Mouse (Mus musculus) CH12.LX (cell line): ENCODE measurements at regions not wholly inside any gene's neighbourhood (a gene's known extent, or its start where the extent isn't known, plus 50 kb on each side); places are given as distances from the start of the nearest gene placed in this dataset.

Source experiments
- DNase-seq: peaks from one replicate; pipeline ENCODE4 v3.0.0-alpha.2; 2013; ENCODE audit errors: extremely low read depth
- H3K27ac ChIP-seq: 2 replicates; pipeline ENCODE4 v1.5.1; 2012; ENCODE audit warnings: low read depth, mild to moderate bottlenecking, control low read depth, moderate library complexity; ENCODE audit not compliant: insufficient read depth
- H3K27me3 ChIP-seq: replicated peaks from 2 replicates; pipeline ENCODE3; 2012; ENCODE audit warnings: inconsistent platforms
- H3K36me3 ChIP-seq, 2 experiments: replicated peaks in 1 of 2; 2 replicates each; pipeline versions ENCODE3 to v1.6.1; 2012; ENCODE audit warnings: inconsistent platforms in 1 of 2, low read length in 1 of 2, mild to moderate bottlenecking in 1 of 2, mixed read lengths in 1 of 2, moderate library complexity in 1 of 2; ENCODE audit not compliant: control insufficient read depth in 1 of 2, insufficient read depth in 1 of 2
- H3K4me1 ChIP-seq, 2 experiments: 2 replicates each; pipeline ENCODE4 v1.6.1; 2012; ENCODE audit warnings: inconsistent platforms in 1 of 2, moderate library complexity in 1 of 2; ENCODE audit not compliant: insufficient read depth in 2 of 2, control insufficient read depth in 1 of 2
- H3K4me2 ChIP-seq: 2 replicates; pipeline ENCODE4 v1.6.1; 2012; ENCODE audit warnings: low read depth, mild to moderate bottlenecking, control low read depth; ENCODE audit not compliant: poor library complexity, insufficient read depth, severe bottlenecking
- H3K4me3 ChIP-seq, 3 experiments: fragments of 150-350 bp in 1 of 3; sonication (generic) in 1 of 3; replicated peaks in 1 of 3; 2 replicates each; pipeline versions ENCODE3 to v1.5.1; 2011 to 2012; ENCODE audit warnings: low read depth in 2 of 3, low read length in 2 of 3, mild to moderate bottlenecking in 2 of 3, moderate library complexity in 2 of 3, control low read depth in 1 of 3, improper control_type of control experiment in 1 of 3, inconsistent platforms in 1 of 3, mixed read lengths in 1 of 3; ENCODE audit not compliant: poor library complexity in 1 of 3
- H3K79me2 ChIP-seq: replicated peaks from 2 replicates; pipeline ENCODE4 v1.6.1; 2012; ENCODE audit warnings: mild to moderate bottlenecking, moderate library complexity; ENCODE audit not compliant: control insufficient read depth, poor library complexity, insufficient read depth, severe bottlenecking; ENCODE audit errors: extremely low read depth
- H3K9ac ChIP-seq: 2 replicates; pipeline ENCODE4 v1.6.1; 2012; ENCODE audit warnings: low read depth, mild to moderate bottlenecking, control low read depth, moderate library complexity; ENCODE audit not compliant: insufficient read depth
- H3K9me3 ChIP-seq: replicated peaks from 2 replicates; pipeline ENCODE3; 2012; ENCODE audit warnings: low read length, inconsistent platforms, mixed read lengths
- CTCF ChIP-seq, 2 experiments: IDR thresholded peaks in 1 of 2; conservative IDR thresholded peaks in 1 of 2; 2 replicates each; pipeline ENCODE4 v1.5.1; 2011 to 2012; ENCODE audit warnings: low read depth in 2 of 2, low read length in 2 of 2, improper control_type of control experiment in 1 of 2, inconsistent platforms in 1 of 2, mild to moderate bottlenecking in 1 of 2, moderate library complexity in 1 of 2
- EP300 ChIP-seq: IDR thresholded peaks from 2 replicates; pipeline ENCODE4 v1.6.1; 2011; ENCODE audit warnings: low read length, improper control_type of control experiment
- HCFC1 ChIP-seq: IDR thresholded peaks from 2 replicates; pipeline ENCODE4 v1.6.1; 2012; ENCODE audit warnings: low read depth, mild to moderate bottlenecking, inconsistent platforms, low read length, improper control_type of control experiment
- JUND ChIP-seq: conservative IDR thresholded peaks from 2 replicates; pipeline ENCODE4 v1.6.1; 2011; ENCODE audit warnings: low read depth, low read length, improper control_type of control experiment
- KAT2A ChIP-seq: IDR thresholded peaks from 2 replicates; pipeline ENCODE4 v1.6.1; 2012; ENCODE audit warnings: low read length, improper control_type of control experiment, inconsistent platforms; ENCODE audit not compliant: insufficient replicate concordance
- MAFK ChIP-seq: IDR thresholded peaks from 2 replicates; pipeline ENCODE4 v1.6.1; 2011; ENCODE audit warnings: low read length, improper control_type of control experiment; ENCODE audit not compliant: insufficient replicate concordance
- MAX ChIP-seq: IDR thresholded peaks from 2 replicates; pipeline ENCODE4 v1.6.1; 2011; ENCODE audit warnings: low read length, improper control_type of control experiment
- MXI1 ChIP-seq: IDR thresholded peaks from 2 replicates; pipeline ENCODE4 v1.6.1; 2011; ENCODE audit warnings: mild to moderate bottlenecking, low read depth, low read length, improper control_type of control experiment
- MYC ChIP-seq: IDR thresholded peaks from 2 replicates; pipeline ENCODE4 v1.6.1; 2011; ENCODE audit warnings: low read depth, mild to moderate bottlenecking, improper control_type of control experiment, low read length
- PAX5 ChIP-seq: IDR thresholded peaks from 2 replicates; pipeline ENCODE4 v1.6.1; 2012; ENCODE audit warnings: low read length, inconsistent platforms, mixed read lengths
- POLR2A ChIP-seq: IDR thresholded peaks from 2 replicates; pipeline ENCODE4 v1.6.1; 2011; ENCODE audit warnings: low read depth, mild to moderate bottlenecking, improper control_type of control experiment, low read length
- RAD21 ChIP-seq: IDR thresholded peaks from 2 replicates; pipeline ENCODE4 v1.6.1; 2011; ENCODE audit warnings: low read depth, mild to moderate bottlenecking, low read length, improper control_type of control experiment, moderate library complexity
- RCOR1 ChIP-seq: conservative IDR thresholded peaks from 2 replicates; pipeline ENCODE4 v1.6.1; 2012; ENCODE audit warnings: low read depth, mild to moderate bottlenecking, inconsistent platforms, low read length, improper control_type of control experiment
- TBP ChIP-seq: conservative IDR thresholded peaks from 2 replicates; pipeline ENCODE4 v1.6.1; 2011; ENCODE audit warnings: low read depth, low read length, improper control_type of control experiment
- TCF12 ChIP-seq: IDR thresholded peaks from 2 replicates; pipeline ENCODE4 v1.6.1; 2014; ENCODE audit warnings: low read depth, mild to moderate bottlenecking, inconsistent platforms, low read length, improper control_type of control experiment
- USF1 ChIP-seq: IDR thresholded peaks from 2 replicates; pipeline ENCODE4 v1.6.1; 2014; ENCODE audit warnings: low read depth, mild to moderate bottlenecking, inconsistent platforms, low read length, improper control_type of control experiment
- ZNF384 ChIP-seq: IDR thresholded peaks from 2 replicates; pipeline ENCODE4 v1.6.1; 2012; ENCODE audit warnings: low read depth, low read length, improper control_type of control experiment, inconsistent platforms
- dilution Hi-C: fragments of 300-500 bp; cut with MboI; formaldehyde crosslinking; loops from 2 replicates; pipeline ENCODE4 v1.14.3; 2020; ENCODE audit warnings: low sequenced_read_pairs; ENCODE audit not compliant: extremely low pct_unique_long_range_greater_than_20kb, extremely low pct_ligation_motif_present
- in situ Hi-C: fragments of 300-500 bp; cut with MboI; formaldehyde crosslinking; loops from 3 replicates; pipeline ENCODE4 v1.14.3; 2019; ENCODE audit warnings: low sequenced_read_pairs, low pct_ligation_motif_present, low pct_unique_long_range_greater_than_20kb, mixed read lengths

DNA sequence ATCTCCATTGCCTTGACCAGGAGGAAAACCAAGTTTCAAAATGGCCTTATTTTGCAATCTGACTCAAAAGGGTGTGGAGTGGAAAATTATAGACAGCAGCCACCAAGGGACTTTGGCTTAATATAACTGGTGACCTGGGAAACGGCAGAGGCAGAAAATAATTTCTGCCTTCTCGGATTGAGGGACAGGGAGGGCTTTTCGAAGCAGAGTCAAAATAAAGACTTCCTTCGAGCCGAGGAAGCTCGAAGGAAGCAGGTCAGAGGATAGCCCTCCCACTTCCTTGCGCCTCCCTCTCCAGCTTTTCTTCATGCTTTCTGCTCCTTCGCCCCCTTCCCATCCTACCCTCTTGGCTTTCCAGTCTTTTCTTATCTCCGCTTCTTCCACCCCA lies 85.4 kb upstream of the Calm2 start:
- no peak overlapping the region for H3K9ac ChIP-seq
- TF ChIP-seq HCFC1 (no peak), MYC (no peak), POLR2A (no peak), USF1 (no peak), RAD21 (no peak), JUND (no peak), MAFK (no peak), ZNF384 (no peak)

DNA sequence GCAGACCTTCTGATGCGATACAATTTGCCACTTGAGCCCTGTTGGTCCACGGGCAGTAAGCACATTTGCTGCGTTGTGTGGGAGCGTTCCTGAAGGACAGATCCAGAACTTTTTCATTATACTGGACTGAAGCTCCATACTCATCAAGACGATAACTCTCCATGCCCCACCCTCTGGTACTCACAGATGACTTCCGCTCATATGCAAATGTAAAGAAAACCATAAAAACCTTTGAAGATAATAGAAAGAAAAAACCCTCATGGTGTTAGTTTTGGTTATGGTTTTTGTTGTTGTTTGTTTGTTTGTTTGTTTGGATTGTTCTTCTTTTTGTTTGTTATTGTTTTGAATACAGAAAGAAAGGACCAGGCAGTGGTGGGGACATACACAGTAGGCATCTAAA lies 86.0 kb upstream of the Calm2 start:
- H3K4me2 ChIP-seq, result no peak overlapping the region
- H3K9ac ChIP-seq, result no peak overlapping the region
- H3K27ac ChIP-seq, result no peak overlapping the region
- in situ Hi-C loops, result loop anchor here (5.0 kb wide), 1 partner anchor 35 kb away; no protein-coding TSS in a partner anchor
- no peak for TF ChIP-seq PAX5
- no peak for TF ChIP-seq TBP
- TF ChIP-seq POLR2A, result no peak
- no peak for TF ChIP-seq MAX
- TF ChIP-seq RCOR1, result no peak
- no peak for TF ChIP-seq MXI1
- no peak for TF ChIP-seq CTCF (conservative IDR thresholded peaks at IDR 0.05 in 1 of 2, IDR thresholded peaks at IDR 0.05 in 1 of 2; ENCODE audit: low read depth in 2 of 2, low read length in 2 of 2)
- no peak for TF ChIP-seq USF1
- no peak for TF ChIP-seq KAT2A
- no peak for TF ChIP-seq TCF12
- no peak for TF ChIP-seq EP300
- TF ChIP-seq, all 38 proteins: peak for 0
- Histone ChIP-seq H3K36me3 (no peaks in the 10 kb centered on the region), H3K79me2 (no peaks in the 10 kb centered on the region), H3K4me1 (peaks cover 0 to 7% of the 10 kb centered on the region in 2 experiments; a peak in 2 of 4 replicates), H3K27me3 (no peaks in the 10 kb centered on the region), H3K4me3 (no peak overlapping the region), H3K9me3 (peaks cover 2% of the 10 kb centered on the region)
- dilution Hi-C loops, result no loop called here
- DNase-seq, result no peak

More for the DNA sequence above, 85.4 kb upstream of the Calm2 start:
- Histone ChIP-seq H3K36me3 (no peaks in the 10 kb centered on the region), H3K4me3 (no peak overlapping the region), H3K79me2 (no peaks in the 10 kb centered on the region), H3K4me1 (peaks cover 0 to 7% of the 10 kb centered on the region in 2 experiments; a peak in 2 of 4 replicates), H3K27me3 (no peaks in the 10 kb centered on the region), H3K27ac (no peak overlapping the region), H3K9me3 (peaks cover 2% of the 10 kb centered on the region), H3K4me2 (no peak overlapping the region)
- dilution Hi-C loops, result no loop called here
- in situ Hi-C loops, result loop anchor here (5.0 kb wide), 1 partner anchor 35 kb away; no protein-coding TSS in a partner anchor
- no peak for DNase-seq
